Mouse (Mus musculus): ENCODE results near the gene Gdf11. TPM values are rescaled to one million over a fixed set of nuclear protein-coding genes. Genes with fewer than 3 reads are reported as not detected.

The Gdf11 gene
- 1.8 TPM for polyA plus RNA-seq (2017; shearing (Covaris generic))

GRCm38 (mm10) chr10:128891296-128892094, at the start of gene Gdf11:
Gdf11 (minus strand) TSS chr10:128891718.

GRCm38 (mm10) chr10:128933574-128933973, 42.1 kb upstream of the Gdf11 start, which contains the start of gene Itga7:
Itga7 (plus strand) TSS chr10:128933818.

GRCm38 (mm10) chr10:128923935-128924334, 32.4 kb upstream of the Gdf11 start, which contains the start of gene Bloc1s1:
Bloc1s1 (minus strand) TSS chr10:128924035.

GRCm38 (mm10) chr10:128922822-128923012, 31.2 kb upstream of the Gdf11 start, which contains the start of gene Rdh5:
Rdh5 (minus strand) TSS chr10:128922888.

GRCm38 (mm10) chr10:128900698-128901097, 9.2 kb upstream of the Gdf11 start, which contains the start of gene Cd63:
Cd63 (plus strand) TSS chr10:128900989.

Other genes starting within 250 kb of the Gdf11 start
- 1.2 TPM for gene Ikzf4, start 245.7 kb downstream of the Gdf11 start, polyA plus RNA-seq (2017; shearing (Covaris generic))
- gene Suox, start 217.6 kb downstream of the Gdf11 start, polyA plus RNA-seq (2017; shearing (Covaris generic)) = 3.7 TPM
- 21.6 TPM for gene Rab5b, start 195.5 kb downstream of the Gdf11 start, polyA plus RNA-seq (2017; shearing (Covaris generic))
- gene Pmel, start 187.5 kb downstream of the Gdf11 start, polyA plus RNA-seq (2017; shearing (Covaris generic)) = 2.7 TPM
- 15.5 TPM for gene Cdk2, start 186.7 kb downstream of the Gdf11 start, polyA plus RNA-seq (2017; shearing (Covaris generic))
- 511 TPM for gene Dgka, start 146.9 kb downstream of the Gdf11 start, polyA plus RNA-seq (2017; shearing (Covaris generic))
- gene Pym1, start 143.8 kb downstream of the Gdf11 start, polyA plus RNA-seq (2017; shearing (Covaris generic)) = 22.9 TPM
- gene Mmp19, start 100.8 kb downstream of the Gdf11 start, polyA plus RNA-seq (2017; shearing (Covaris generic)) = 0.15 TPM
- 65.8 TPM for gene Dnajc14, start 87.7 kb downstream of the Gdf11 start, polyA plus RNA-seq (2017; shearing (Covaris generic))
- 3.0 TPM for gene Tmem198b, start 87.3 kb downstream of the Gdf11 start, polyA plus RNA-seq (2017; shearing (Covaris generic))
- gene Sarnp, start 74.4 kb downstream of the Gdf11 start, polyA plus RNA-seq (2017; shearing (Covaris generic)) = 120 TPM
- 46.6 TPM for gene Ormdl2, start 70.1 kb downstream of the Gdf11 start, polyA plus RNA-seq (2017; shearing (Covaris generic))
- gene Cd63, start 9.3 kb upstream of the Gdf11 start, polyA plus RNA-seq (2017; shearing (Covaris generic)) = not detected
- gene Rdh5, start 31.2 kb upstream of the Gdf11 start, polyA plus RNA-seq (2017; shearing (Covaris generic)) = 5.1 TPM
- gene Bloc1s1, start 32.3 kb upstream of the Gdf11 start, polyA plus RNA-seq (2017; shearing (Covaris generic)) = 119 TPM
- gene Itga7, start 42.1 kb upstream of the Gdf11 start, polyA plus RNA-seq (2017; shearing (Covaris generic)) = 45.6 TPM
- gene Mettl7b, start 69.3 kb upstream of the Gdf11 start, polyA plus RNA-seq (2017; shearing (Covaris generic)) = not detected
- gene Olfr9, start 97.7 kb upstream of the Gdf11 start, polyA plus RNA-seq (2017; shearing (Covaris generic)) = 0.17 TPM
- not detected for gene Olfr763, start 119.1 kb upstream of the Gdf11 start, polyA plus RNA-seq (2017; shearing (Covaris generic))
- gene Olfr764-ps1, start 148.2 kb upstream of the Gdf11 start, polyA plus RNA-seq (2017; shearing (Covaris generic)) = not detected
- gene Olfr765, start 158.3 kb upstream of the Gdf11 start, polyA plus RNA-seq (2017; shearing (Covaris generic)) = not detected
- not detected for gene Olfr766-ps1, start 177.3 kb upstream of the Gdf11 start, polyA plus RNA-seq (2017; shearing (Covaris generic))
- gene Olfr767, start 191.2 kb upstream of the Gdf11 start, polyA plus RNA-seq (2017; shearing (Covaris generic)) = not detected
- gene Olfr768, start 207.7 kb upstream of the Gdf11 start, polyA plus RNA-seq (2017; shearing (Covaris generic)) = not detected
- gene Olfr769, start 226.1 kb upstream of the Gdf11 start, polyA plus RNA-seq (2017; shearing (Covaris generic)) = not detected
- gene Olfr770, start 247.3 kb upstream of the Gdf11 start, polyA plus RNA-seq (2017; shearing (Covaris generic)) = 0.80 TPM

Data from effector memory CD4-positive, alpha-beta T cell, adult 7 months (primary cell).